Mouse (Mus musculus) adrenal gland, adult 8-10 months (tissue): ENCODE data around the gene Cops7a. TPM values are rescaled to one million over a fixed set of nuclear protein-coding genes. Genes with fewer than 3 reads are reported as not detected.

Experiments
- DNase-seq: peaks from one replicate; pipeline ENCODE4 v3.0.0; 2022
- total RNA-seq, 4 experiments: library from RNA; stranded (reverse); gene quantifications; 2 replicates each; pipeline ENCODE4 v1.2.4; 2022

Gene Cops7a
- total RNA-seq, 4 experiments from 2014 or later = 130 to 160 (median 147) TPM

DNA sequence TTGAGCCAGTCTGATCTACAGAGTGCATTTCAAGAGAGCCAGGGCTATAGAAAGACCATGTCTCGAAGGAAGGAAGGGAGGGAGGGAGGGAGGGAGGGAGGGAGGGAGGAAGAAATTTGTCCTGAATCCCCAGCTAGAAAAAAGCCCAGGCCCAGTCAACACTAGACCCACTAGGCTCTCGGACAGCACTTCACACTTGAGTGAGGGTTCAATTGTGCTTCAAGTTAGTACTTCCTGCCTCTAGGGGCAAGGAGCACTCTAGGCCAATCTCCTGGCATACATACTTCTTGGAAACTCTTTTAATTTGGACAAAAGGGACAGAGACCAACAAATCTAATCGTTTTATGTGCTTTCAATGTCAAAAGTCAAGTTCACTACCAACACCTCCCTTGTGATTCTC, 7.2 kb downstream of the Cops7a start:
- DNase-seq = no peak

DNA sequence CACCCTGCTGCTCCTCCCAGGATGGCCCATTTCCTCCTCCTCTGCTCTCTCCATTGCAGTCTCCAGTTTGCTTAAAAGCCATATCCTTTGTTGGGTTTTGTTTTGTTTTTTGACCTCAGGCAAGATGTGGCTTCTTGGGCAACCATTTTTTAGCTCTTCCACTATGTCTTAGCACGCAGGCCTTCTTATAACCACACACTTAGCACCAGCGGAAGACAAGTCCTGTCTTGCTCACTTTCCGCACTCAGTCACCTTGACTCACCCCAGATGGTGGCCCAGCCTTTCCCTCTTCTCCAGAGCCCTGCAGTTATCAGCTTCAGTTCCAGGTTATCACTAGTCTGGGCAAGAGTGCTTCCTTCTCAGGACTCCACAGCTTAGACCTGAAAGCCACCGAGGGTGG, 10.1 kb downstream of the Cops7a start:
- no peak for DNase-seq

DNA sequence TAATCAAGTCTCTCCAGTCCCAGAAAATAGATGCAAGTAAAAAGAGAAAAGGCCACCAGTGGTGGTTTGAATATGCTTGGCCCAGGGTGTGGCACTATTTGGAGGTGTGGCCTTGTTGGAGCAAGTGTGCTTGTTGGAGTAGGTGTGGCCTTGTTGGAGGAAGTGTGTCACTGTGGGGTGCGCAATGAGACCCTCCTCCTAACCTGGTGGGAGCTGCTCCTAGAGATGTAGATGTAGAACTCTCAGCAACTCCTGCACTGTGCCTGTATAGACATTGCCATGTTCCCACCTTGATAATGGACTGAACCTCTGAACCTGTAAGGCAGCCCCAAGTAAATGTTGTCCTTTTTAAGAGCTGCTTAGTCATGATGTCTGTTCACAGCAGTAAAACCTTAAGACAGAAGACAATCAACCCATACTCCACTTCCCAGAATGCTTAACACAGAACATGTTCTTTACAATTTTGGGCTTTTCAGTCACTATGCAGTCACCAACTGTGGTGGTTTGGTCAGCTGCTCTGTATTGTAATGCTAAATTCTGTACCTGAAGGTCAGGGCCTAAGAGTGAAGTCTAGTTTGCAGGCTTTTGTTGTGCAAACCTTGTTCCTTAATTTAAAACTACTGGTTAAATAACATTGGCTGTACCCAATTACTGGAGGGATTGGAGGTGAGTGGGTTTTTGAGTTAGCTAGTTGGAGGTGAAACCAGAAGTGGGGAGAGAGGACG, 11.2 kb downstream of the Cops7a start:
- DNase-seq = no peak

DNA sequence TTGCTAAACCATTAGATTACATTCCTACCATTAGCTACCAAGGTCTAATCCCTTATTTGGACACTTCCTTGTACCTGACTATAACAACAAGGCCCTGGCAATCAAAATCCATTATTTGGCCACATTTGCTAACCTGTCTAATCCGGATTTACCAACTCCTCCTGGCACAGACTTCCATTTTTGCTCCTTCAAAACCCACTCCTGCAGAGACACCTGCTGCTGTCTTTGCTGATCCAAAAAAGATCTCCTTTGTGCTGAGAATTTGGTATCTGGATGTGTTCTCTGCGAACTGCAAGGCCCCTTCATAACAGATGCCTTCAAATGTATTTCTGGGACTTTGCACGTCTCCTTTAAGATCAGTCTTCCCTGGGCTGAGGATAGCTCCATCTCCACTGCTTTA, 21.8 kb downstream of the Cops7a start:
- no peak for DNase-seq

DNA sequence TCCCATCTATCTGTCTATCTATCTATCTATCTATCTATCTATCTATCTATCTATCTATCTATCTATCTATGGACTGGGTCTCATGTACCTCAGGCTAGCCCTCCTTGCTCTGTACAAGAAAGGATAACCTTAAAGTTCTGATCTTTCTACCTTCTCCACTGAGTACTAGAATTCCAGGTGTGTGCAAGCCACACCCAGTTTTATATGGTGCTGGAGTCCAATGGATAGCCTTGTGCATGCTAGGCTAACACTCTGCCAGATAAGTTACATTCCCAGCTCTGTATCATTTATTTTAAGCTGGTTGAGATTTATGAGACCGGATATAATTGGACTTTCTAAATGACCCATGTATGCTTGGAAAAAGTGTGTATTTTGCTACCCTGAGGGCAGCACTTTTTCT, 23.7 kb downstream of the Cops7a start:
- DNase-seq = no peak

DNA sequence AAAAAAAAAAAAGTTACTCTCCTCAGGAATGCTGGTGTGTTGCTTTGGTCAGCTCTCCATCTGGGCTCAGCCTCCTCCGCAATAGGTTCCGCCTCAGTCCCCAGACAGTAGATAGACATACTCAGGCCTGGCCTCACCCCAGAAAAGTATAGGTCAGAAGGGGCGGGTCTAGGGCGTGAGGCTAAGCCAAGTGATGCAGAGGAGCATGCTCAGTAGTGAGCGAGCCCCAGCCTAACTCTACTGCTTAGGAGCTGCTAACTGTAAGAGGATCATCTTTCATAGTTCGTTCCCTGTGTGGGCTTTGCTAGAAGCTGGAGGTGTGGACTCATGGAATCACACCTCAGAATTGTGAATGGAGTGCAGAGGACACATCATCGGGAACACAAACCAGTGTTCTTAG, 26.8 kb downstream of the Cops7a start:
- DNase-seq = no peak

DNA sequence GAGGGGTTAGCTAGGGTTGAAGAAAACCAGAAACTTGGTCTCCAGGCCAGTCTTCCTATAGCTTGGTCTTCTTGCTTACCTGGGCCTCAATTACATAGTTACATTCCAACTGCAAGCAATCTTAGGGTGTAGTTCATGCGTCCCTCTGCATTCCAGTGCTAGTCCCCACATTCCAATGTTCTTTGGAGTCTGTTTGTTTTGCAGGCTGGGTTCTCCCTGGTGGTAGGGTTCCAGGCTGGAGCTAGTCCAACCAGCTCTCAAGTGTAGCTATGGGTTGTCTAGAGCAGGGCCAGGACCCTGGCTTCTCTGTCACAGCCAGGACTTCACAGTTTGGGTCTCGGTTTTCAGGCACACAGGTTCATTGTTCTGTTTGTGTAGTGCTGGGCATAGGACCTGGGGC, 27.8 kb downstream of the Cops7a start:
- no peak for DNase-seq

DNA sequence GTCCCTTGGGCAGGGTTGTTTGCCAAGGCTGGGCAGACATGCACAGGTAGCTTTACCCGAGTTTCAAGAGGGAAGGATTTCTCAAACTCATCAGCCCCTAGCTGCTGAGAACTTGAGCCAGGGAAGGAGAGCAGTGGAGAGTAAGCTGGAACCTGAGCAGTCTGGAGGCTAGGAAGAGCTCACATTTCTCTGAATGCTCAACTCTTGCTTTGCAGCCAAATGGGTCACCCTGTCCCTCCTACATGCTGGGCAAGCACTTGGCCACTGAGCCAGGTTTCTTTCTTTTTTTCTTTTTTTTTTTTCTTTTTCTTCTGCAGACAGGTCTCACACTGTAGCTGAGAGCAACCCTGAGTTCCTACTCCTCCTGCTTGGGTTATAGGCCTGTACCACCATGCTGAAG, 28.7 kb downstream of the Cops7a start:
- no peak for DNase-seq

DNA sequence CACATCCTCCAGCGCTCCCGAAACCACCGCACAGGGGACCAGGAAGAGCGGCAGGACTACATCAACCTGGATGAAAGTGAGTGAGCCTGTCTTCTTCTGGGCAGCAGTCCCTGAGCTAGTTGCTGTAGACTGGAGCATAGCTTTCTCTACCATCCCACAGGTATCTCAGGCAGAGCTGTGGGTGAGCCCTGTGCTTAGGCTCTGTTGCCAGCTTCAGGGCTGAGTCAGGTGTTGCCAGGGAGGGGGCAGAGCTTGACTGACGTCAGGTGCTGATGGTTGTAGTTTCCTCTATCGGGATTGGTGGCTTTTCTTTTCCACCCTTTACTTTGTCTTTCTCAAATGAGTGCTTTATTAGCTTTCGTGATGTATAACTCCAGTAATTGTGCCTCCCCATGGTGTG, 30.7 kb downstream of the Cops7a start:
- DNase-seq = no peak

DNA sequence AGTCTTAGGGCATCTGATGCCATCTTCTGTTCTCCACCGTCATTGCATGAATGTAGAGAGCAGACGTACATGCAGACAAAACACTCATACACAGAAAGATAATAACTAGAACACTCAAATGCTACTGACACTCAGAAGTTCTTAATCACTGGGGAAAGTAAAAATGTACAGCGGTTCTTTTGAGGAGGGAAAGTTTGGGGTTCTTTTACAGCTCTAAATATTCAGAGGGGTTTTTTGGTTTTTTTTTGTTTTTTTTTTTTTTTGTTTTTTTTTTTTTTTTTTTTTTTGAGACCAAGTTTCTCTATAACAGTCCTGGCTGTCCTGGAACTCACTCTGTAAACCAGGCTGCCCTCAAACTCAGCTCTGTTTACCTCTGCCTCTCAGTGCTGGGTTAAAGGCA, 32.2 kb downstream of the Cops7a start:
- no peak for DNase-seq

DNA sequence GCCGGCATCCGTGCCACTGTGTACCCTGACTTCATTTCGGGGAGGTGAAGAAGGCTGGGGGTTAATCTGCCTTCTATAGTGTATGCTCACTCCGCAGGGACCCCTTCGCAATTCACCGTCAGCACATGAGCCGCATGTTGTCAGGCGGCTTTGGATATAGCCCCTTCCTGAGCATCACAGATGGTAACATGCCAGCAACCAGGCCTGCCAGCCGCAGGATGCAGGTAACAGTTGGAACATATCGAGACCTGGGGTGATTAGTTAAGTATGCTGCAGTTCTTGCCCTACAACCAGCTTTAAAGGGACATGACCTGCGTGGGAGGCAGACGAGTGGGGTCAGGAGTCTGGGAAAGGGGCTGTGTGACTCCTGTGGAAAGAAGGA, 33.0 kb downstream of the Cops7a start:
- no peak for DNase-seq

DNA sequence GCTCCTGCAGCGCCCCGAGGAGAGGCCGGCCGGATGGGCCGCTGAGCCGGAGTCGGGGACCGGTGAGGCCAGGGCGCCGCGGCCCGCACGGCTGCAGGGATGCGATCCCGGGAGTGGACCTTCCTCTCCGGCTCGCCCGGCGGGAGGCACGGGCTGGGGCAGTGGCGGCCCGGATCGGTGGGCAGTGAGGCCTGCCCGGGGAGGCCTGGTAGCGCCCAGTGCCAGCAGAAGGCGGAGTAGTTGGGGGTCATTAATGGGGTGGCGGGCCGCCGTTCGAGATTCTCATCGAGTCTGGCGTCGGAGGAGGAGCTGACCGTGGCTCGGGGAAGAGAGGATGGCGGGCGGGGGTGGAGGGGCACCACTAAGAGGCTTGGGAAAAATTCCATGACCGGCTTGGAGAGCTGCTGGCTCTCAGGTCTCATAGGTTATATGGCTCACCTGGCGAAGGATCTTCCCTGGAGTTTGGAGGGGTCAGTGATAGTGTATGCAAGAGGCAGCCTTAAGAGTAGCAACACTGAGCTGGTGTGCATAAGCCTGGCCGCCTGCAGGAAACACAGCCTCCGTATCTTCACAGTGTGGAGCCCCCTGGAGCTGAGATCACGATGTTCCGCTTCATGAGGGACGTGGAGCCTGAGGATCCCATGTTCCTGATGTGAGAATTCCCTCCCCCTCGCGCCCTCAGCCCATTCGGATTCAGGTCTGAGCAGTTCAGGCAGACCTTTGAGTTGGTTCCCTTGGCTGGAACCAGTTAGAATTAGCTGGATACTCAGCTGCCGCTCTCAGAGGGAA, 33.6 kb downstream of the Cops7a start:
- no peak for DNase-seq

DNA sequence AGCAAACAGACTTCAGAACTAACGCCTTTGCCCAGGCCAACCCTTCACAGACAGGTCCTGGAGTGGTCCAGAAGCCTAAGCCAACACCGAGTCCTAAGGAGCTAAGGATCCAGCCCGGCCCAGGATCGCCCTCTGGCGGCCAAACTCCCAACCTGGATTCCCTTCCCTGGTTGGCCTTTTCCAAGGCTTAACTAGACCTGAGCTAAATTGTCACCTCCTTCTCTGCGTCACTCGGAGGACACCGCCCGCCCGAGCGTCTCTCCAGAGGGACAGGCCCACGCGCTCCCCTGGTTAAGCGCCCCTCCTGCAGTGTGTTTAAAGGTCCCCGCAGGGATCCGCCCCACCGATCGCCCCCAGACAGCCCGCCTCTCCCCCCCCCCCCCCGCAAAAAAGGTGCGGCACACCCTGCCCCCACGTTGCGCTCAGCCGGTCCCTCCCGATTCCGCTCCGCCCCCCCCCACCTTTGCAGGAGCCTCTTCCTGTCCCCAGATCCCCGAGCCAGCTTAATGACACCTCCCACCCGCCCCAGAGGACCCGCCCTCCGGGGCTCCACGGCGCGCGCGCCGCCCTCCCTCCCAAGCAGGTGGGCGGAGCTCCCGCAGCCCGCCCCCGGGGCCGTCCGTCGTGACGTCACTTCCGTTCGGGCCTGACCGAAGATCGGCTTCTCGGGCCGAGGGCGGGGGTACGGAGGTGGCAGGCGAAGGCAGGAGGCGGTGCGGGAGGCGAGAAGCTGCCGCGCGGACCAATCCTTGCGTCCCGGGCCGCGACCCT, 34.4 kb downstream of the Cops7a start, which contains the start of gene Mlf2:
TSS of gene Mlf2 (plus strand) at position 633 of the 771 bp plus-strand sequence.
- peak; percentile 98 for DNase-seq

DNA sequence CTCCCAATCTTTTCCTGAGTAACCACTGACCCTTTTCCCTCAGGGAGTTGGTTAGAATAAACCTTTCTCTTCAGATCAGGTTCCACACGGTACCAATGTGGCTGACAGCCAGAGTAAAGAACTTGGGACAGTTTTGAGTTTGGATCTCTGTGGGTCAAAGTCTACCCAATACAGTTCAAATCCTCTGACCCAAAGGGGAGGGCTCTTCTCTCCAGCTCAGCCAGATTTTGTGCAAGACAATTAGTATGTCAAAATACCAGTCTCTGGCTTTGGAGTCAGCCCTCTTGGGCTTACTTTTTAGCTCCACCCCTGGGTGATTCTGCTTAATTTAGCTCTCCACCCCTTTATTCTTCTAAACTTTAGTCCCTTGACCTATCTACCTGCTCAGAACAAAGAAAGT, 35.1 kb downstream of the Cops7a start:
- DNase-seq = no peak

DNA sequence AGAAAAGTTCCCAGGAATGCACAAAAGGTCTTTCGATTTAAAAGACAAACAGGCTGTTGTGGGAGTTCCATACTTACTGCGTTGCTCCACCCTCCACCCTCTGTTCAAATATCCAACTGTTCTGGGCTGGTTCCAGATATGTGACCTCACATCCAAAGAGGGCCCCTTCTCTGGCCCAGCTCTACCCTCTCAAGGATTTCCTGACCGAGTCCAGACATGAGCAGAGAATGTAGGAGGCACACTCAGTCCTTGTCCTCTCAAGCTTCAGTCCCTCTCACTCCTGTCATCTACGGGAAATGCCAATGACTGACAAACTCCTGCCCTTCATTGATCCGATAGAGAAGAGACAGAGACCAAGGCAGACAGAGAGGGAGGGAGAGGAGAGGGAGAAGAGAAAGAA, 39.4 kb downstream of the Cops7a start:
- no peak for DNase-seq

DNA sequence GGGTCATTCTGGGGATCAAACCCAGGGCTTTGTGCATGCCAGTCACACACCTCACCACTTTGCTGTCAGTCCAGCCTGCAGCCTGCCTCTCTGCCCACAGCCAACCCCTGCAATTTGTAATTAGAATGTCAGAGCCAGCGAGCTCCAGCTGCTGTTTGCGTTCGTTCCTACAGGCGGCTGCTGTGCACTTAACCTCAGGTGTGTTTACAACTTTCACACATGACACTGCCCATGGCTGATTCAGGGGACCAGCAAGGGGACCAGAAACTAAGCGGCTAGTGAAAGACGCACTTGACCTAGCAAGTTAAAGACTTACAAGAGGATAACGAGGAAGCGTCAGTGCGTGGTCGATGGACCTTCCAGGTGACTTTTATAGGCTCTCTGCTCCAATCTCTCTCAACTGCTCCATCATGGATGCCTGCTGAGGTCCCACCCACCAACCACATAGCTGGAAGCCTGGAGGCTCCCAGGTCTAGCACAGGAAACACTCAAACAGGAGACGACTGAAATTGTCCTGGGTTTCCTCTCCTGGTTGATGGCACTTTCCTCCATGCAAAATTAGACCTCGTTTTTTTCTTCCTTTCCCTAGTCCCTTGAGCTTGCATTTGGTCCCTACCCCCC, 40.1 kb downstream of the Cops7a start:
- no peak for DNase-seq

DNA sequence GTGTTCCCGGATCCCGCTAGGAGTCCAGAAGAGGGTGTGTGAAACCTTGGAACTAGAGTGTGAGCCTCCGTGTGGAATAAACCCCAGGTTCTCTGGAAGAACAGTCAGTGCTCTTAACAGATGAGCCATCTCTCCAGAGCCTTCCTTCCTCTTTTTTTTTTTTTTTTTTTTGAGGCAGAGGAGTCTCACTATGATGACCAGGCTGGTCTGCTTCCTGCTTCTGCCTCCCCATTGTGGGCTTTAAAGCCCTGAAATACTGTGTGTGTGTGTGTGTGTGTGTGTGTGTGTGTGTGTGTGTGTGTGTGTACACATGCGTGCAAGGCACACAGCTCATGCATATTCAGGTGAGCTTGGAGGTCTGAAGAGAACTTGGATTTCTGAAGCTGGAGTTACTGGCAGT, 43.8 kb downstream of the Cops7a start:
- DNase-seq = no peak

DNA sequence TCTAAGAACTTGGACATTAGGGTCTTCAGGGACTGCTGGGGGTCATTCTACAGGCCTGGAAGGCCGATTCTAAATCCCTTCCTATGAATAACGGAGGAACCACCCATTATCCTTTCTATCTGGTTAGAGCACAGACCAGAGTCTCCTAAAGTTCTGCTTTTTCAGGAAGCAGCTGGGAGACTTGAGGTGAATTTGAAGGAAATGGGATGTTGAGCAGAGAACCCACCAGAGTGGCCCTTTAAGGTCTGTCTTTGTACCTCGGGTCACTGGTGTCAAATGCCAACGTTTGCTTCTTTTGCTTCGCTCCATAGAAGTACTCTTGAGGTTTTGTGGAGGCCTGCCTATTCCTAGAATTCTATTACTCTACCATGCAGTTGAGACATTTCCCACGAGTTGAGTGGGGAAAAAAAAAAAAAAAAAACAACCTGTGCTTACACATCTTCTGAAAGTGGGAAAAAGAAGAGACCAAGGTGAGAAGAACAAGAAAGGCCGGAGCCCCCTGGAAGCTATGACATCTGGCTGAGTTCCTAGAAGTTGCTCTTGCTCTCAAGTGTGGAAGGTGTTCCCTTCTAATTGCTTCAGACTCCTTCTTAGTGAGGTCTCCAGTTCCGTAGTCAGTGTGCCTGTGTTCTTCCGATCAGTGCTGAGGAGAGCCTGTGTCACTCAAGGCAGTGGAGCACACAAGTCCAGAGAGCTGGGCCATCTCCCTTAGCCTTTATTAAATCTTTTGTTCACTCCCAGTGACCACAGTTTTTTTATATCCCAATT, 44.8 kb downstream of the Cops7a start:
- no peak for DNase-seq

DNA sequence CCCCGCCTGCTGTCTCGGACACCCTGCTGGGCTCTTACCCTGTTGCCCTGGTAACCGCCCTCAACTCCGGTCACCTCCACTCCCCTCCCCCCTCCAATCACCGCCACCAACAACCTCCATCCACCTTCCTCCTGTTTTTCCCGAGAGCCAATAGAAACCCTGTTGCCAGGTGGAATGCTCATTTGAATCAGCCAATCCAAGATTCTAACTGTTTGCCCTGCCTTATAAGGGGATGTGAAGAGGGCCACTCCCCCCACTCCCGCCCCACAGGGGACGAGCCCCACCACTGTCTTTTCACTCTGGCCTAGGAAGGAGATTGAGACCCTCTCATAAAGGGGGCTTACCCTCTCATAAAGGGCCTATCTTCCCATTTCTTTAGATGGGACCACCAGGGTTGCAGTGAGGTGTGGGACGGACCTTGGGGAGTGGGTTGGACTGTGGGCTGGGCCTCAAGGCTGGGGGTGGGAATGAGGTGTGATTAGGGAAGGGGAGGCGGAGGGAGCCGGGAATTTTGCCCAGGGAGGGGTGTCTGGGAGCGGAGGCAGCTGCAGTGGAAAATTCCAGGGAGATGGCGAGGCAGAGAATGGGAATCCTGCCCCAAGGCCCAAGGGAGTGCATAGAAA, 45.5 kb downstream of the Cops7a start, which contains the start of gene Ptms:
TSS of gene Ptms (minus strand) at position 409 of the 623 bp plus-strand sequence.
- DNase-seq = peak; percentile 97

DNA sequence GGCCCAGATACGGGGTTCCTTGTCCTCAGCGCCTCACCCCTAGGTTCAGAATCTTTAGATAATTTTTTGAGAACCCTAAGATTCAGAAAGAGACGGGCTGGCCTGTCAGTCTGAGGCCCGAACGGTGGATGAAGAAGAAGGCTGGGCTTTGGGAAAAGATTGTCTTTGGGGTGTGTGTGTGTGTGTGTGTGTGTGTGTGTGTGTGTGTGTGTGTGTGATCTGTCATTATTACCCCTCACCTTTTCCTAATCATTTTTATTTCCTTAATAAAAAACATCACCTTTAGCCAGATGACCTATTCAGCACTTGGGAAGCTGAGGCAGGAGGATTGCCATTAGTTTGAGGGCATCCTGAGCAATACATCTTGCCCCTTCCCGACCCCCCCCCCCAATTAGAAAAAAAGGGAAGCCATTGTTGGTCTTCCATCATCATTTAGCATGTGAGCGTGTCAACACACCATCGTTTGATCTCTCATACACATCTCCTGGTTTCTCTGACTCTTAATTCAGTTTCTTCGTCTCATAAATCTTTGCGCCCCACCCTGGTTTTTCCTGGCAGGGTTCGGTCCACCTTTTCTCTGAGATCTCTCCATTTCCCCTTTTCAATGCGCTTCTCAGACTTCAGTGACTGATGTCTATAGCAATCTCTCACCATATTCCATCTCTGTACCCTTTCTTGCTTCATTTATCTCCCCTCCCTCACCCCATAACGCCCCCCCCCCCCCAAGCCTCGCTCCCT, 46.3 kb downstream of the Cops7a start:
- no peak for DNase-seq

DNA sequence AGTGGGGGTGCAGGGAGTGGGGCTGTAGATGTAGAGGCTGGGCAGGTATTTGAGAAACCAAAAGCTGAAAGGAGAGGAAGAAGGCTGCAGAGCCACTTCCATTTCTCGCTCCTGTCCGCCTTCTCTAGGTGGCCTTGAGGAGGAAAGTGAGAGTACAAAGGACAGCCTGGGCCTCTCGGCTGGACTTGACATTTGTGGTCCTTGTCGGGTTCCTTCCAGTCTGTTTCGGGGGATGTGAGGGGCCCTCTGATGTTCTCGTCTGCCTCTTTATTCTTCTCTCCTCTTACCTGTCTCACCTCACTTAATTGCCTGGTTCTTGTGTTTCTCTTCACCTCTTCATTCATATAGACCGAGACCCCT, 47.0 kb downstream of the Cops7a start:
- no peak for DNase-seq
